Mouse (Mus musculus) CH12.LX (cell line): ENCODE data around the gene Cog2. TPM values are rescaled to one million over a fixed set of nuclear protein-coding genes. Genes with fewer than 3 reads are reported as not detected.

Experiments used
- DNase-seq: peaks from one replicate; pipeline ENCODE4 v3.0.0-alpha.2; 2013; ENCODE audit errors: extremely low read depth
- H3K27ac ChIP-seq: 2 replicates; pipeline ENCODE4 v1.5.1; 2012; ENCODE audit warnings: low read depth, mild to moderate bottlenecking, control low read depth, moderate library complexity; ENCODE audit not compliant: insufficient read depth
- H3K27me3 ChIP-seq: replicated peaks from 2 replicates; pipeline ENCODE3; 2012; ENCODE audit warnings: inconsistent platforms
- H3K36me3 ChIP-seq, 2 experiments: replicated peaks in 1 of 2; 2 replicates each; pipeline versions ENCODE3 to v1.6.1; 2012; ENCODE audit warnings: inconsistent platforms in 1 of 2, low read length in 1 of 2, mild to moderate bottlenecking in 1 of 2, mixed read lengths in 1 of 2, moderate library complexity in 1 of 2; ENCODE audit not compliant: control insufficient read depth in 1 of 2, insufficient read depth in 1 of 2
- H3K4me1 ChIP-seq, 2 experiments: 2 replicates each; pipeline ENCODE4 v1.6.1; 2012; ENCODE audit warnings: inconsistent platforms in 1 of 2, moderate library complexity in 1 of 2; ENCODE audit not compliant: insufficient read depth in 2 of 2, control insufficient read depth in 1 of 2
- H3K4me2 ChIP-seq: 2 replicates; pipeline ENCODE4 v1.6.1; 2012; ENCODE audit warnings: low read depth, mild to moderate bottlenecking, control low read depth; ENCODE audit not compliant: poor library complexity, insufficient read depth, severe bottlenecking
- H3K4me3 ChIP-seq, 3 experiments: fragments of 150-350 bp in 1 of 3; sonication (generic) in 1 of 3; replicated peaks in 1 of 3; 2 replicates each; pipeline versions ENCODE3 to v1.5.1; 2011 to 2012; ENCODE audit warnings: low read depth in 2 of 3, low read length in 2 of 3, mild to moderate bottlenecking in 2 of 3, moderate library complexity in 2 of 3, control low read depth in 1 of 3, improper control_type of control experiment in 1 of 3, inconsistent platforms in 1 of 3, mixed read lengths in 1 of 3; ENCODE audit not compliant: poor library complexity in 1 of 3
- H3K79me2 ChIP-seq: replicated peaks from 2 replicates; pipeline ENCODE4 v1.6.1; 2012; ENCODE audit warnings: mild to moderate bottlenecking, moderate library complexity; ENCODE audit not compliant: control insufficient read depth, poor library complexity, insufficient read depth, severe bottlenecking; ENCODE audit errors: extremely low read depth
- H3K9ac ChIP-seq: 2 replicates; pipeline ENCODE4 v1.6.1; 2012; ENCODE audit warnings: low read depth, mild to moderate bottlenecking, control low read depth, moderate library complexity; ENCODE audit not compliant: insufficient read depth
- H3K9me3 ChIP-seq: replicated peaks from 2 replicates; pipeline ENCODE3; 2012; ENCODE audit warnings: low read length, inconsistent platforms, mixed read lengths
- CHD2 ChIP-seq: IDR thresholded peaks from 2 replicates; pipeline ENCODE4 v1.6.1; 2011; ENCODE audit warnings: low read length, improper control_type of control experiment
- CTCF ChIP-seq, 2 experiments: IDR thresholded peaks in 1 of 2; conservative IDR thresholded peaks in 1 of 2; 2 replicates each; pipeline ENCODE4 v1.5.1; 2011 to 2012; ENCODE audit warnings: low read depth in 2 of 2, low read length in 2 of 2, improper control_type of control experiment in 1 of 2, inconsistent platforms in 1 of 2, mild to moderate bottlenecking in 1 of 2, moderate library complexity in 1 of 2
- EP300 ChIP-seq: IDR thresholded peaks from 2 replicates; pipeline ENCODE4 v1.6.1; 2011; ENCODE audit warnings: low read length, improper control_type of control experiment
- ETS1 ChIP-seq: conservative IDR thresholded peaks from 2 replicates; pipeline ENCODE4 v1.6.1; 2012; ENCODE audit warnings: low read depth, mild to moderate bottlenecking, inconsistent platforms, low read length, improper control_type of control experiment, moderate library complexity
- HCFC1 ChIP-seq: IDR thresholded peaks from 2 replicates; pipeline ENCODE4 v1.6.1; 2012; ENCODE audit warnings: low read depth, mild to moderate bottlenecking, inconsistent platforms, low read length, improper control_type of control experiment
- JUN ChIP-seq: IDR thresholded peaks from 2 replicates; pipeline ENCODE4 v1.6.1; 2011; ENCODE audit warnings: low read depth, mild to moderate bottlenecking, low read length, improper control_type of control experiment, moderate library complexity; ENCODE audit not compliant: insufficient read depth
- JUND ChIP-seq: conservative IDR thresholded peaks from 2 replicates; pipeline ENCODE4 v1.6.1; 2011; ENCODE audit warnings: low read depth, low read length, improper control_type of control experiment
- MAFK ChIP-seq: IDR thresholded peaks from 2 replicates; pipeline ENCODE4 v1.6.1; 2011; ENCODE audit warnings: low read length, improper control_type of control experiment; ENCODE audit not compliant: insufficient replicate concordance
- MAX ChIP-seq: IDR thresholded peaks from 2 replicates; pipeline ENCODE4 v1.6.1; 2011; ENCODE audit warnings: low read length, improper control_type of control experiment
- MAZ ChIP-seq: IDR thresholded peaks from 2 replicates; pipeline ENCODE4 v1.6.1; 2012; ENCODE audit warnings: low read depth, mild to moderate bottlenecking, inconsistent platforms, low read length, improper control_type of control experiment, moderate library complexity
- MXI1 ChIP-seq: IDR thresholded peaks from 2 replicates; pipeline ENCODE4 v1.6.1; 2011; ENCODE audit warnings: mild to moderate bottlenecking, low read depth, low read length, improper control_type of control experiment
- NELFE ChIP-seq: IDR thresholded peaks from 2 replicates; pipeline ENCODE4 v1.6.1; 2011; ENCODE audit warnings: low read depth, low read length, improper control_type of control experiment
- NRF1 ChIP-seq: IDR thresholded peaks from 2 replicates; pipeline ENCODE4 v1.6.1; 2014; ENCODE audit warnings: low read depth, mild to moderate bottlenecking, inconsistent platforms, low read length, improper control_type of control experiment, moderate library complexity
- PAX5 ChIP-seq: IDR thresholded peaks from 2 replicates; pipeline ENCODE4 v1.6.1; 2012; ENCODE audit warnings: low read length, inconsistent platforms, mixed read lengths
- POLR2A ChIP-seq: IDR thresholded peaks from 2 replicates; pipeline ENCODE4 v1.6.1; 2011; ENCODE audit warnings: low read depth, mild to moderate bottlenecking, improper control_type of control experiment, low read length
- POLR2AphosphoS2 ChIP-seq: IDR thresholded peaks from 2 replicates; pipeline ENCODE4 v1.6.1; 2011; ENCODE audit warnings: low read depth, low read length, improper control_type of control experiment
- SIN3A ChIP-seq: IDR thresholded peaks from 2 replicates; pipeline ENCODE4 v1.6.1; 2012; ENCODE audit warnings: low read length, improper control_type of control experiment, inconsistent platforms
- TBP ChIP-seq: conservative IDR thresholded peaks from 2 replicates; pipeline ENCODE4 v1.6.1; 2011; ENCODE audit warnings: low read depth, low read length, improper control_type of control experiment
- ZNF384 ChIP-seq: IDR thresholded peaks from 2 replicates; pipeline ENCODE4 v1.6.1; 2012; ENCODE audit warnings: low read depth, low read length, improper control_type of control experiment, inconsistent platforms
- dilution Hi-C: fragments of 300-500 bp; cut with MboI; formaldehyde crosslinking; loops from 2 replicates; pipeline ENCODE4 v1.14.3; 2020; ENCODE audit warnings: low sequenced_read_pairs; ENCODE audit not compliant: extremely low pct_unique_long_range_greater_than_20kb, extremely low pct_ligation_motif_present
- in situ Hi-C: fragments of 300-500 bp; cut with MboI; formaldehyde crosslinking; loops from 3 replicates; pipeline ENCODE4 v1.14.3; 2019; ENCODE audit warnings: low sequenced_read_pairs, low pct_ligation_motif_present, low pct_unique_long_range_greater_than_20kb, mixed read lengths
- polyA plus RNA-seq: library from polyadenylated mRNA; unstranded; fragments of >175 nt; gene quantifications from 2 replicates; pipeline ENCODE4 v1.2.1, GENCODE M21; 2012; ENCODE audit warnings: low read depth; ENCODE audit not compliant: insufficient read length
- total RNA-seq, 2 experiments: library from RNA; depleted of rRNA; stranded (reverse); fragments of 300-350 nt in 1 of 2; fragments of >200 nt in 1 of 2; gene quantifications; 2 replicates each; pipeline ENCODE4 v1.2.3; 2012 to 2014

The Cog2 gene
- total and polyA plus RNA-seq, 3 experiments: 41.8 to 56.7 (median 55.5) TPM

DNA sequence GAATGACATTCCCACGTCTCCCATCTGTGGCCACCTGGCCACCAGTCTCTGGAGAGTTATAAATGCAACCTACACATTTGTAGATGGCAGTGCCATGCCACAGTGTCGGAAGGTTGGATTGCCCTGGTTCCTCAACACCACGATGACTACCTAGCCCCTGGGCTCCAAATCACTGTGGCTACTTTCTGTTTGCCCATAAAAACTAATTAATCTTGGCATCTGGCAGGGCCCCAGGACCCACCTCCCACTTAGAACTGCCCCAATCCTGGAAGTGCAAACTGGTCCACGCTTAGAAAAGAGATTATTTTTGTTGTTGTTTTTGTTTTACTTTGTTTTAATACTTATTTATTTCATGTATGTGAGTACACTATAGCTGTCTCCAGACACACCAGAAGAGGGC lies 24.3 kb upstream of the Cog2 start:
- no peak overlapping the region for H3K9ac ChIP-seq
- TF ChIP-seq CTCF (conservative IDR thresholded peaks at IDR 0.05 in 1 of 2, IDR thresholded peaks at IDR 0.05 in 1 of 2; ENCODE audit: low read depth in 2 of 2, low read length in 2 of 2) (no peak), PAX5 (no peak), ZNF384 (no peak), JUND (no peak), EP300 (no peak), MAZ (no peak), MXI1 (no peak), NELFE (no peak), NRF1 (no peak)
- H3K79me2 ChIP-seq: no peaks in the 10 kb centered on the region
- H3K27ac ChIP-seq: no peak overlapping the region
- dilution Hi-C loops: no loop called here
- H3K9me3 ChIP-seq: no peaks in the 10 kb centered on the region
- no peaks in the 10 kb centered on the region; a peak in 2 of 4 replicates for H3K4me1 ChIP-seq
- no peak overlapping the region for H3K4me3 ChIP-seq
- H3K4me2 ChIP-seq: no peak overlapping the region
- in situ Hi-C loops: no loop called here
- DNase-seq: no peak
- H3K27me3 ChIP-seq: peaks cover 22% of the 10 kb centered on the region
- H3K36me3 ChIP-seq: no peaks in the 10 kb centered on the region

DNA sequence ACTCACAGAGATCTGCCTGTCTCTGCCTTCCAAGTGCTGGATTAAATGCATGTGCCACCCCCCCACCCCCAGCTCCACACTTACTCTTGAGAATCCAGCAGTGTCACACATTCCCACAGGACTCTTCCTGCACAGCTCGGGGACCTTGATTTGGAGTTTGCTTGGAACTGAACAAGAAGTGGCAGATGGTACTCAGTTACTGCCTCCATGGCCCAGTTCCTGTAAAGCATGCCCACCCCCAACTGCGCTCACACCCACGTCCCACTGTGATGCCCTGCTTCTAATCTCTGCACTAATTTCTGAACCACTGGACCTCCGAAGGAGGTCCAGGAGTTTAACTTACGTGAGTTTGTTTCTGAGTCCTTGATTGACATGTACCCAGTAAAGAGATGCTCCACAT lies 23.7 kb upstream of the Cog2 start:
- Histone ChIP-seq H3K27me3 (peaks cover 27% of the 10 kb centered on the region), H3K9me3 (no peaks in the 10 kb centered on the region), H3K4me3 (no peak overlapping the region), H3K4me2 (no peak overlapping the region), H3K27ac (no peak overlapping the region), H3K4me1 (no peaks in the 10 kb centered on the region; a peak in 2 of 4 replicates), H3K36me3 (no peaks in the 10 kb centered on the region), H3K9ac (no peak overlapping the region), H3K79me2 (no peaks in the 10 kb centered on the region)
- dilution Hi-C loops: no loop called here
- no peak for DNase-seq
- in situ Hi-C loops: no loop called here
- no peak for TF ChIP-seq NRF1
- TF ChIP-seq POLR2A: no peak
- no peak for TF ChIP-seq MAX
- no peak for TF ChIP-seq CHD2
- TF ChIP-seq PAX5: no peak
- no peak for TF ChIP-seq ETS1
- TF ChIP-seq JUN: no peak
- no peak for TF ChIP-seq ZNF384
- no peak for TF ChIP-seq HCFC1
- no peak for TF ChIP-seq POLR2AphosphoS2
- no peak for TF ChIP-seq EP300
- no peak for TF ChIP-seq SIN3A
- TF ChIP-seq TBP: no peak
- no peak for TF ChIP-seq CTCF (conservative IDR thresholded peaks at IDR 0.05 in 1 of 2, IDR thresholded peaks at IDR 0.05 in 1 of 2; ENCODE audit: low read depth in 2 of 2, low read length in 2 of 2)
- TF ChIP-seq NELFE: no peak
- TF ChIP-seq MAFK: no peak
